Mouse (Mus musculus): ENCODE data around the gene Pxmp2. TPM values are rescaled to one million over a fixed set of nuclear protein-coding genes. Genes with fewer than 3 reads are reported as not detected.

The Pxmp2 gene
- total RNA-seq (2021) = 10 to 100 TPM; 37.2 to 72.5 TPM
- long read RNA-seq, experiment 1, transcript Pxmp2-201 (5 exons, 1,041 nt) = major isoform, 54 of 63 reads
- long read RNA-seq, experiment 1, partial matches to known transcripts = 0 of 63 reads
- long read RNA-seq, experiment 1, other reads (novel, unspliced or antisense) = 7 of 63 reads
- long read RNA-seq, experiment 2, transcript Pxmp2-201 (5 exons, 1,041 nt) = major isoform, 79 of 88 reads
- long read RNA-seq, experiment 2, partial matches to known transcripts = 1 of 88 reads
- long read RNA-seq, experiment 2, other reads (novel, unspliced or antisense) = 6 of 88 reads

GRCm38 (mm10) chr5:110285770-110286445, at the start of gene Pxmp2, which contains the start of gene Pole:
Gene Pxmp2, minus strand, starts transcription at chr5:110286186.
Gene Pole, plus strand, starts transcription at chr5:110286306.
- peak; percentile 95 for DNase-seq
- H3K4me3 ChIP-seq = peak within 1 kb of the TSS; percentile 82
- intact Hi-C loops (cut with DNase I) = loop anchor here (2.0 kb wide), 1 partner anchor 17 kb away; the partner anchor contains the start of gene Pgam5
- peak within 1 kb of the TSS; percentile 90 for H3K27ac ChIP-seq
- no peak for TF ChIP-seq CTCF (IDR thresholded peaks at IDR 0.05)

GRCm38 (mm10) chr5:110330508-110330907, 44.5 kb upstream of the Pxmp2 start:
- intact Hi-C loops (cut with DNase I) = no loop called here
- TF ChIP-seq CTCF (IDR thresholded peaks at IDR 0.05) = no peak

GRCm38 (mm10) chr5:110313127-110313526, 27.1 kb upstream of the Pxmp2 start:
- Histone ChIP-seq H3K27ac (no peak overlapping the region), H3K4me3 (no peak overlapping the region)
- TF ChIP-seq CTCF (IDR thresholded peaks at IDR 0.05) = no peak
- intact Hi-C loops (cut with DNase I) = no loop called here
- no peak for DNase-seq

More at GRCm38 (mm10) chr5:110330508-110330907, 44.5 kb upstream of the Pxmp2 start:
- DNase-seq = no peak
- H3K4me3 ChIP-seq = no peak overlapping the region
- no peak overlapping the region for H3K27ac ChIP-seq

GRCm38 (mm10) chr5:110308861-110309260, 22.9 kb upstream of the Pxmp2 start:
- intact Hi-C loops (cut with DNase I) = no loop called here
- no peak for DNase-seq
- no peak for TF ChIP-seq CTCF (IDR thresholded peaks at IDR 0.05)
- no peak overlapping the region for H3K27ac ChIP-seq
- H3K4me3 ChIP-seq = no peak overlapping the region

GRCm38 (mm10) chr5:110300591-110300990, 14.6 kb upstream of the Pxmp2 start:
- Histone ChIP-seq H3K4me3 (no peak overlapping the region), H3K27ac (no peak overlapping the region)
- intact Hi-C loops (cut with DNase I) = no loop called here
- no peak for TF ChIP-seq CTCF (IDR thresholded peaks at IDR 0.05)
- DNase-seq = no peak

- DNase-seq = no peak
- no peak overlapping the region for H3K27ac ChIP-seq
Observed at GRCm38 (mm10) chr5:110296637-110297036, 10.7 kb upstream of the Pxmp2 start.

GRCm38 (mm10) chr5:110291649-110292048, 5.7 kb upstream of the Pxmp2 start:
- intact Hi-C loops (cut with DNase I) = no loop called here
- TF ChIP-seq CTCF (IDR thresholded peaks at IDR 0.05) = no peak
- Histone ChIP-seq H3K27ac (no peak overlapping the region), H3K4me3 (no peak overlapping the region)
- no peak for DNase-seq

More at GRCm38 (mm10) chr5:110296637-110297036, 10.7 kb upstream of the Pxmp2 start:
- intact Hi-C loops (cut with DNase I) = no loop called here
- no peak overlapping the region for H3K4me3 ChIP-seq
- no peak for TF ChIP-seq CTCF (IDR thresholded peaks at IDR 0.05)

- Histone ChIP-seq H3K27ac (no peak overlapping the region), H3K4me3 (no peak overlapping the region)
- intact Hi-C loops (cut with DNase I) = loop anchor here (2.0 kb wide), 1 partner anchor 18 kb away; the partner anchor contains the start of gene Pgam5
Observed at GRCm38 (mm10) chr5:110287084-110287475, 1.1 kb upstream of the Pxmp2 start.

GRCm38 (mm10) chr5:110286446-110287083, 579 bp upstream of the Pxmp2 start:
- TF ChIP-seq CTCF (IDR thresholded peaks at IDR 0.05) = no peak
- Histone ChIP-seq H3K4me3 (peak overlapping the region; percentile 82), H3K27ac (peak overlapping the region; percentile 90)
- intact Hi-C loops (cut with DNase I) = loop anchor here (2.0 kb wide), 1 partner anchor 18 kb away; the partner anchor contains the start of gene Pgam5
- DNase-seq = no peak

More at GRCm38 (mm10) chr5:110287084-110287475, 1.1 kb upstream of the Pxmp2 start:
- TF ChIP-seq CTCF (IDR thresholded peaks at IDR 0.05) = no peak
- DNase-seq = no peak

- intact Hi-C loops (cut with DNase I) = no loop called here
- DNase-seq = no peak
- TF ChIP-seq CTCF (IDR thresholded peaks at IDR 0.05) = no peak
- peak overlapping the region; percentile 82 for H3K4me3 ChIP-seq
- H3K27ac ChIP-seq = peak overlapping the region; percentile 90
Observed at GRCm38 (mm10) chr5:110285156-110285555, 830 bp downstream of the Pxmp2 start.

GRCm38 (mm10) chr5:110284536-110284935, 1.4 kb downstream of the Pxmp2 start:
- intact Hi-C loops (cut with DNase I) = no loop called here
- H3K27ac ChIP-seq = peak overlapping the region; percentile 90
- DNase-seq = peak; percentile 65
- peak; percentile 69 for TF ChIP-seq CTCF (IDR thresholded peaks at IDR 0.05)
- peak overlapping the region; percentile 82 for H3K4me3 ChIP-seq

- no peak overlapping the region for H3K27ac ChIP-seq
- H3K4me3 ChIP-seq = no peak overlapping the region
- intact Hi-C loops (cut with DNase I) = no loop called here
- DNase-seq = no peak
- no peak for TF ChIP-seq CTCF (IDR thresholded peaks at IDR 0.05)
Observed at GRCm38 (mm10) chr5:110281984-110282383, 4.0 kb downstream of the Pxmp2 start.

- no peak for TF ChIP-seq CTCF (IDR thresholded peaks at IDR 0.05)
- H3K4me3 ChIP-seq = no peak overlapping the region
- no peak for DNase-seq
- intact Hi-C loops (cut with DNase I) = no loop called here
- H3K27ac ChIP-seq = no peak overlapping the region
Observed at GRCm38 (mm10) chr5:110276910-110277309, 9.1 kb downstream of the Pxmp2 start.
